Mouse (Mus musculus) midbrain, embryonic 11.5 days (tissue): ENCODE data around the gene Aox4. TPM values are rescaled to one million over a fixed set of nuclear protein-coding genes. Genes with fewer than 3 reads are reported as not detected.

Source experiments
- ATAC-seq: fragments of 200-750 bp; cut with Nextera tagmentation; 2 replicates; pipeline ENCODE4 v1.8.0; 2017; ENCODE audit warnings: moderate TSS enrichment, moderate library complexity; ENCODE audit not compliant: low FRiP score
- DNase-seq: peaks from one replicate; pipeline ENCODE4 v3.0.0; 2015; ENCODE audit warnings: low spot score; ENCODE audit errors: missing footprints
- H3K27ac ChIP-seq: fragments of 300-500 bp; sonication (generic); 2 replicates; pipeline ENCODE4 v1.5.1; 2014; ENCODE audit warnings: low read depth, low read length
- H3K27me3 ChIP-seq: fragments of 300-500 bp; sonication (generic); 2 replicates; pipeline ENCODE4 v1.6.1; 2014; ENCODE audit warnings: mild to moderate bottlenecking, low read length, moderate library complexity, mixed read lengths; ENCODE audit not compliant: control insufficient read depth, insufficient read depth
- H3K36me3 ChIP-seq: fragments of 300-500 bp; sonication (generic); 2 replicates; pipeline ENCODE4 v1.6.1; 2014; ENCODE audit warnings: mild to moderate bottlenecking, low read length, moderate library complexity, mixed read lengths; ENCODE audit not compliant: control insufficient read depth, insufficient read depth
- H3K4me1 ChIP-seq: fragments of 300-500 bp; sonication (generic); 2 replicates; pipeline ENCODE4 v1.6.1; 2014; ENCODE audit warnings: low read length; ENCODE audit not compliant: control insufficient read depth, insufficient read depth
- H3K4me2 ChIP-seq: fragments of 300-500 bp; sonication (generic); 2 replicates; pipeline ENCODE4 v1.6.1; 2014; ENCODE audit warnings: mild to moderate bottlenecking, moderate library complexity
- H3K4me3 ChIP-seq: fragments of 300-500 bp; sonication (generic); 2 replicates; pipeline ENCODE4 v1.5.1; 2014; ENCODE audit warnings: low read depth, low read length
- H3K9ac ChIP-seq: fragments of 300-500 bp; sonication (generic); 2 replicates; pipeline ENCODE4 v1.6.1; 2014; ENCODE audit warnings: low read length
- H3K9me3 ChIP-seq: fragments of 300-500 bp; sonication (generic); 2 replicates; pipeline ENCODE4 v1.6.1; 2016; ENCODE audit warnings: low read length; ENCODE audit not compliant: control insufficient read depth
- WGBS: fragments of 180-500 bp; shearing (Covaris S2); extraction: QIAGEN DNeasy Blood & Tissue Kit; methylation state at CpG from one replicate; pipeline ENCODE4 v1.1.7; 2014; 5-methylcytosine and 5-hydroxymethylcytosine counted together
- polyA plus RNA-seq: library from polyadenylated mRNA; unstranded; fragments of >200 nt; fragmentation: Nextera tagmentation; extraction: Ambion mirVana; gene quantifications from 2 replicates; pipeline ENCODE4 v1.2.1, GENCODE M21; 2014

Gene Aox4
- not detected in 2 replicates for polyA plus RNA-seq

DNA sequence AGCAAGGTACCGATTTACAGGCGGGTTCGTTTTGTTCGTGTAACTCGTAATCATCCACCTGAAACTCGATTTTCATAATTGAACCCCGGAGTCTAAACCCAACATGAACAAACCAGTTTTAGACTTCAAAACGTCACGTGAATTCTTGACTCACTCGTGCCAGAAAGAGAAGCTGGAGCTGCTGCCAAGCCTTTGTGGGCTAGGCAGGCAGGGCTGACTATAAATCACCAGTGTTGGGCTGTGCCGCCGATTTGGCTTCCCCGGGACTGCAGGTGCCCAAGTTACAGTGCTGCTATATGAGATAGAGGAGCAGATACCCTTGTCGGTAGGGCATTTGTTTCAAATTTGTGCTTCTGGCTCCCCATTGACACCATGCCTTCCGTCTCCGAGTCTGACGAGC is at the start of gene Aox4:
TSS of gene Aox4 (plus strand) at position 195 of the 400 bp plus-strand sequence.
- DNase-seq: no peak
- no peaks in the 10 kb centered on the region for H3K36me3 ChIP-seq
- H3K4me1 ChIP-seq: no peaks in the 10 kb centered on the region
- no peak within 1 kb of the TSS for H3K4me2 ChIP-seq
- no peak within 1 kb of the TSS for H3K4me3 ChIP-seq
- H3K27ac ChIP-seq: no peak within 1 kb of the TSS
- WGBS: 90% methylated on average over 17 of the region's 17 CpGs
- H3K27me3 ChIP-seq: no peaks in the 10 kb centered on the region
- H3K9me3 ChIP-seq: no peaks in the 10 kb centered on the region
- no peak for ATAC-seq
- H3K9ac ChIP-seq: no peak within 1 kb of the TSS

DNA sequence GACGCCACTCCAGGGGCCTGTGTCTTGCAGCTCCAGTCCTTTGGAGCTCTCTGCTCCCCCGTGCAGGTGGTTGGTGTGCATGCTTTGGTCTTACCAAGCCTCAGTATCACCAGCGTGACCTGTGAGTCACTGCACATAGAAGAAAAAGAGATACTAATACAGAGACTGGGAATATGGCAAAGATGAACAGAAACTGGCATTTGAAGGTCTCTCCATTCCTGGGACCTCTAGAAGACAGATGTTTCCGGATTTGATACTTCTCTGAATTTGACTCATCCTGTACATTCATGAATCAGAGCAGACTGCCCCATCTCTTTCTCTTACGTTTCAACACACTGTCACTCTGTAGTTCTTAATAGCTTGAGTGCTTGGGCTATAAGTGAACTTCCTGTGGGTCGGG is 40.3 kb upstream of the Aox4 start:
- H3K36me3 ChIP-seq: no peaks in the 10 kb centered on the region
- WGBS: 84% methylated on average over 6 of the region's 6 CpGs
- H3K27ac ChIP-seq: no peak overlapping the region
- no peak overlapping the region for H3K9ac ChIP-seq
- H3K4me2 ChIP-seq: no peak overlapping the region
- H3K4me1 ChIP-seq: no peaks in the 10 kb centered on the region
- ATAC-seq: no peak
- H3K27me3 ChIP-seq: no peaks in the 10 kb centered on the region
- H3K9me3 ChIP-seq: no peaks in the 10 kb centered on the region
- no peak overlapping the region for H3K4me3 ChIP-seq
- no peak for DNase-seq

DNA sequence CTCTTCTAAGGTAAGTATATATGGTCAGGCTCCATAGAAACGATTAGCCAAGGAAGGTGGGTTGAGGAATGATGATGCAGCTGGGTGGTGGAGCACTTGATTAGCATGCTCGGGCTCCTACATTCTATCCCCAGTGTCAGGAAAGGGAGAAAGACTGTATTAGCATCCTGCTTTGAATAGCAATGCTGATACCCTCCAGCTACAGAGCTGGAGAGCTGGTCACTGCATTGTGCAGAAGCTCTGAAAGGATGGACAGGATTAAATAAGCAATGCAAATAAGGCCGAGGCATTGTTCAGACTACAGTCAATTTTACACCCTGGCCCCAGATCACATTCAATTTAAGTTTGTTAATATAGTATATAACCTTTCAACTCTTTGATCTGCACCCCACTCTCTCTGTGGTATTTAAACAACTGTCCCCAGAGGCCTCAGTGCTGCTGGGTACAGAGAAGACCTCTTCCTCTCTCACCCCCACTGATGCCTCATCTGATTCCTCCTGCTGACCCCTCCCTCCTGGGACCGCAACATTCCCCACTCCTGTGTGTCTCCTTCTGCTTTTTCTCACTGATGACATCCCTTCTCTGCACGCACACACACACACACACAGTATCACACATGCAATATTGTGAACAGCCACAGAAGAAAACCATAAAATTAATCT is 21.6 kb upstream of the Aox4 start:
- no peak overlapping the region for H3K27ac ChIP-seq
- no peak for DNase-seq
- no peaks in the 10 kb centered on the region for H3K27me3 ChIP-seq
- no peaks in the 10 kb centered on the region for H3K9me3 ChIP-seq
- peak; percentile 90 for ATAC-seq
- no peaks in the 10 kb centered on the region for H3K36me3 ChIP-seq
- no peak overlapping the region for H3K9ac ChIP-seq
- WGBS: 40% methylated on average over 5 of the region's 5 CpGs
- H3K4me1 ChIP-seq: peaks cover 8% of the 10 kb centered on the region
- H3K4me2 ChIP-seq: no peak overlapping the region
- H3K4me3 ChIP-seq: no peak overlapping the region

DNA sequence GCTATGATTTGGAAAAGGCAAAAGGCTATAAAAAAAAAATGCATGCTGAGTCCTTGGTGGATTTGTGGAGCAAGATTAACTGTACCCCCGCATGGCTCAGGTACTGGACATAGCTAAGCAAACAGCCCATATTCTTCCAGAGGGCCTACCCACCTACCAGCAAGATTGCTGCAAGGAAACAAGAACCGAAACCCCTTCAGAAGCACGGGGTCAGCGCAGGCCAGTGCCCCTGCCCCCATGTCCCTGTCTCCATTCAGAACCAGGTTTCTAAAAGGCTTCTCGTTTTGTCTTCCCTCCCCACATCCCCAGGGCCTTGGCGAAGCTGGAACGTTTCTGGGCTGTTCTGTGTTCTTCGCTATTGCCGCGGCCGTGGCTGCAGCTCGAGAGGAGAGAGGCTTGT is 15.9 kb upstream of the Aox4 start:
- 85% methylated on average over 12 of the region's 12 CpGs for WGBS
- H3K9me3 ChIP-seq: no peaks in the 10 kb centered on the region
- no peak for ATAC-seq
- no peaks in the 10 kb centered on the region for H3K4me1 ChIP-seq
- DNase-seq: no peak
- H3K9ac ChIP-seq: no peak overlapping the region
- no peak overlapping the region for H3K4me2 ChIP-seq
- no peak overlapping the region for H3K27ac ChIP-seq
- no peak overlapping the region for H3K4me3 ChIP-seq
- H3K27me3 ChIP-seq: no peaks in the 10 kb centered on the region
- no peaks in the 10 kb centered on the region for H3K36me3 ChIP-seq

DNA sequence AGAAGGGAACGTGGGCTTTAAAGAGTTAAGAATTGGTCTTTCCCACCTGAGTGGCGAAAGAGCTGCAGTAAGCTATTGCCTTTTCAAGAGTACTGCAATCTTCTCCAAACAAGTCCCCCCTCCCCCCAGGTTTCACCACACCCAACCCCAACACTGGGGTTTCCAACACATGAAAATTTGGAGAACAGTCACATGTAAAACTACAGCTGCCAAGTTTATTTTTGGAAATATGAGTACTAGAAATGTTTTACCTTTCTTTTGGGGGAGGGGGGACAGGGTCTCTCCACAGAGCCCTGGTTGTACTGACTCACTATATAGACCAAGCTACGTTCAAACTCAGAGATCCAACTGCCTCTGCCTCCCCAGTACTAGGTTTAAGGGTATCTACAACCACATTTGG is 15.2 kb upstream of the Aox4 start:
- WGBS: 77% methylated on average over 3 of the region's 3 CpGs

DNA sequence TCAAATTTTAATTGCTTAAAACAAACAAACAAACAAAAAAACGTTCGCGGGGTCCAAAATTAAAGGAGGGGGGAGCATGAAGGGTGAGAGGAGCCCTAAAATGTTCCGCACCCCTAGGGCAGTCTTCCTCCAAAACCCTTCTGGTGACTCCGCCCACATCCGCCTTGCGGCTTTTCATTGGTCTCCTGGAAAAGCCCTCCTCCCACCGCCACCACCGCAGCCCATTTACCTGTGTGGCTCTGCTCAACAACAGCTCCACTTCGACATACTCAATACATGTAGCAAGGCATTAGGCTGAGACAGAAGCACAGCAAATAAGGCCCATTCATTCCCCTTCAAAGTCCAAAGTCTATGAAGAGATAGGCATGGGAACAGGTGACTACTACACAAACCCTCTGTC is 14.7 kb upstream of the Aox4 start:
- H3K4me3 ChIP-seq: no peak overlapping the region
- no peak for DNase-seq
- H3K4me2 ChIP-seq: no peak overlapping the region
- no peaks in the 10 kb centered on the region for H3K36me3 ChIP-seq
- no peaks in the 10 kb centered on the region for H3K9me3 ChIP-seq
- WGBS: 24% methylated on average over 10 of the region's 10 CpGs
- no peak for ATAC-seq
- no peak overlapping the region for H3K27ac ChIP-seq
- no peaks in the 10 kb centered on the region for H3K4me1 ChIP-seq
- H3K9ac ChIP-seq: no peak overlapping the region
- H3K27me3 ChIP-seq: no peaks in the 10 kb centered on the region

More for the DNA sequence above, 15.2 kb upstream of the Aox4 start:
- H3K4me3 ChIP-seq: no peak overlapping the region
- H3K4me1 ChIP-seq: no peaks in the 10 kb centered on the region
- H3K9ac ChIP-seq: no peak overlapping the region
- no peak overlapping the region for H3K27ac ChIP-seq
- ATAC-seq (no peak), DNase-seq (no peak)
- no peaks in the 10 kb centered on the region for H3K36me3 ChIP-seq
- H3K4me2 ChIP-seq: no peak overlapping the region
- no peaks in the 10 kb centered on the region for H3K27me3 ChIP-seq
- no peaks in the 10 kb centered on the region for H3K9me3 ChIP-seq

DNA sequence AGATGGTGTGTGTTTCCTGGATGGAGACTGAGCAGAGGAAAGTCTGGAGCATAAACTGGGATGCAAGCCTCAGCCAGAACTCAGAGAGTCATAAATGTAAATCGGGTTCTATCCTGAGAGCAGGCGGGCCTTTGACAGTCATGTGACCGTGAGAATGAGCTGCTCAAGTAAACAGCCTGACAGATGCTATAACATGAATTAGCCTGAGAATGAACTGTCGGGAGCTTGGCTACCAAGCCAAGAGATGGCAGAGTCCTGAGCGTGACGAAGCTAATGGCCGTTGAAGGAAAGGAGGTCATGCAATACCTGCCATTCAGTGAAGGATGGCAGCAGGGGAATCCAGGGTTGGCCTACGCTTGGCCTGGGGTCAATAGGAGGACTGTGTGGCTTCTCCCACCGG is 13.2 kb upstream of the Aox4 start:
- no peak for DNase-seq
- Histone ChIP-seq H3K9ac (no peak overlapping the region), H3K4me2 (no peak overlapping the region), H3K4me1 (no peaks in the 10 kb centered on the region), H3K4me3 (no peak overlapping the region), H3K27ac (no peak overlapping the region), H3K9me3 (no peaks in the 10 kb centered on the region), H3K27me3 (no peaks in the 10 kb centered on the region), H3K36me3 (no peaks in the 10 kb centered on the region)
- WGBS: 86% methylated on average over 9 of the region's 9 CpGs
- ATAC-seq: no peak

DNA sequence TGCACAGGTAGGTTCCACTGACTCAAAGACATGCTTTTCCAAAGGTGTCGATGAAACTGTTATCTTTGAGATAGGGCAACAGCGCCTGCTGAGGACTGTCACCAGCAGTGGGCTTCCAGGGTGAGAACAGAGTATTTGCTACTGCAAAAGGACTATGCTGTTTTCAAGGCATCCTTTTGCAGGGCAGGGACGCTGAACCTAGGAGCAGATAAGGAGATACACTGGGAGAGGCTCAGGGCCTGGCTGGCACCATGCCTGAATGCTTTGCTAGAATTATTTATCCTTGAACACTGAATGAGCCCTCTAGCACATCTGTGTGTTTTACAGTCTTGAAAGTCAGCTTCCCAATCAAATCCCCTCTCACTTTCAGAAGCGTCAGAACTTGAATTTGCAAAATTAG is 11.8 kb upstream of the Aox4 start:
- Histone ChIP-seq H3K36me3 (no peaks in the 10 kb centered on the region), H3K9ac (no peak overlapping the region), H3K27ac (no peak overlapping the region), H3K4me3 (no peak overlapping the region), H3K9me3 (no peaks in the 10 kb centered on the region), H3K4me2 (no peak overlapping the region), H3K27me3 (no peaks in the 10 kb centered on the region), H3K4me1 (no peaks in the 10 kb centered on the region)
- ATAC-seq (no peak), DNase-seq (no peak)
- WGBS: 80% methylated on average over 4 of the region's 4 CpGs

DNA sequence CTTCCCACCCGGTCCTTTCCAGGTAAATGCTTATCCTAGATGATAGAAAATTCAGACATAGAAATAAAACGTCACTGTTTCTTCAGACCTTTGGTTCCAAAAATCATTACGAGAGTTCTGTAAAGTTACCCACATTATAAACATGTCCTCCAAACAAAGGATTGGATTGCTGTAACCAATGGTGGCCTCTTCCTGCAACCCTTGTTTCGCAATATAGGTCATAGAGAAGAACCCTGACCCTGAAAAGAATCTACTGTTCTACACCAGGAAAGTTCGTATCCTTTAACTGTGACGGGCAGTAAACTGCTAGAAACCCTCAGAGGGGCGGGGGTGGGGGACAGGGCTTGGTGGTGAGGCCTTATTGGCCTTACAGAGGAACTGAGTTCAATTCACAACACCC is 2.6 kb downstream of the Aox4 start:
- WGBS: 89% methylated on average over 7 of the region's 7 CpGs
- Histone ChIP-seq H3K9me3 (no peaks in the 10 kb centered on the region), H3K4me1 (no peaks in the 10 kb centered on the region), H3K27ac (no peak overlapping the region), H3K9ac (no peak overlapping the region), H3K4me2 (no peak overlapping the region), H3K36me3 (no peaks in the 10 kb centered on the region), H3K4me3 (no peak overlapping the region), H3K27me3 (no peaks in the 10 kb centered on the region)
- DNase-seq (no peak), ATAC-seq (no peak)
